Mouse (Mus musculus): ENCODE data around the gene Hsh2d.
A peak's percentile ranks its signal among the peaks of the same experiment; 100 is the strongest.

The Hsh2d gene

GRCm38 (mm10) chr8:72187793-72188331, 1.6 kb upstream of the Hsh2d start:
- no peak for DNase-seq (ENCODE audit: low spot score in 2 of 2)

GRCm38 (mm10) chr8:72190215-72190539, 739 bp downstream of the Hsh2d start:
- DNase-seq (ENCODE audit: low spot score in 2 of 2), result no peak

- DNase-seq (ENCODE audit: low spot score in 2 of 2), result no peak
Observed at GRCm38 (mm10) chr8:72192065-72192464, 2.6 kb downstream of the Hsh2d start.

- DNase-seq (ENCODE audit: low spot score in 2 of 2), result no peak
Observed at GRCm38 (mm10) chr8:72197997-72198396, 8.6 kb downstream of the Hsh2d start.

GRCm38 (mm10) chr8:72208582-72208981, 19.1 kb downstream of the Hsh2d start:
- DNase-seq (ENCODE audit: low spot score in 2 of 2), result no peak

GRCm38 (mm10) chr8:72210222-72210621, 20.8 kb downstream of the Hsh2d start:
- DNase-seq (ENCODE audit: low spot score in 2 of 2), result no peak

- no peak for DNase-seq (ENCODE audit: low spot score in 2 of 2)
Observed at GRCm38 (mm10) chr8:72210710-72211109, 21.3 kb downstream of the Hsh2d start.

GRCm38 (mm10) chr8:72211846-72212245, 22.4 kb downstream of the Hsh2d start:
- DNase-seq (ENCODE audit: low spot score in 2 of 2), result no peak

GRCm38 (mm10) chr8:72212751-72213150, 23.3 kb downstream of the Hsh2d start, which contains the start of gene Cib3:
TSS of gene Cib3 (minus strand) at chr8:72212837.
- DNase-seq (ENCODE audit: low spot score in 2 of 2), result peak in 1 of 2 experiments; percentile 17

GRCm38 (mm10) chr8:72213536-72213935, 24.1 kb downstream of the Hsh2d start, which contains the start of gene Gm11034:
TSS of gene Gm11034 (minus strand) at chr8:72213636.
- DNase-seq (ENCODE audit: low spot score in 2 of 2), result no peak

GRCm38 (mm10) chr8:72215060-72215459, 25.6 kb downstream of the Hsh2d start:
- no peak for DNase-seq (ENCODE audit: low spot score in 2 of 2)

- no peak for DNase-seq (ENCODE audit: low spot score in 2 of 2)
Observed at GRCm38 (mm10) chr8:72215871-72216270, 26.4 kb downstream of the Hsh2d start.

GRCm38 (mm10) chr8:72218781-72219540, 29.5 kb downstream of the Hsh2d start:
- DNase-seq (ENCODE audit: low spot score in 2 of 2), result no peak

GRCm38 (mm10) chr8:72219541-72220363, 30.3 kb downstream of the Hsh2d start, which contains the start of gene Fam32a:
TSS of gene Fam32a (plus strand) at chr8:72219730.
- peak; percentile 78 to 92 for DNase-seq (ENCODE audit: low spot score in 2 of 2)

GRCm38 (mm10) chr8:72220758-72221157, 31.3 kb downstream of the Hsh2d start:
- no peak for DNase-seq (ENCODE audit: low spot score in 2 of 2)

GRCm38 (mm10) chr8:72222656-72223055, 33.2 kb downstream of the Hsh2d start:
- DNase-seq (ENCODE audit: low spot score in 2 of 2), result no peak

GRCm38 (mm10) chr8:72239499-72240402, 50.3 kb downstream of the Hsh2d start, which contains the start of gene Ap1m1:
TSS of gene Ap1m1 (plus strand) at chr8:72240018.
- peak; percentile 95 to 97 for DNase-seq (ENCODE audit: low spot score in 2 of 2)

GRCm38 (mm10) chr8:72240403-72240763, 50.9 kb downstream of the Hsh2d start:
- DNase-seq (ENCODE audit: low spot score in 2 of 2), result no peak

- DNase-seq (ENCODE audit: low spot score in 2 of 2), result no peak
Observed at GRCm38 (mm10) chr8:72240951-72241350, 51.5 kb downstream of the Hsh2d start.

GRCm38 (mm10) chr8:72242226-72242625, 52.8 kb downstream of the Hsh2d start:
- DNase-seq (ENCODE audit: low spot score in 2 of 2), result no peak

- DNase-seq (ENCODE audit: low spot score in 2 of 2), result no peak
Observed at GRCm38 (mm10) chr8:72244610-72245009, 55.2 kb downstream of the Hsh2d start.

Data from left cerebral cortex, adult 9 months (tissue).